Mouse (Mus musculus) heart, postnatal 10 days (tissue): Measurements from ENCODE around the gene Rbm3. TPM values are rescaled to one million over a fixed set of nuclear protein-coding genes. Genes with fewer than 3 reads are reported as not detected.
A peak's percentile ranks its signal among the peaks of the same experiment; 100 is the strongest.
"Not testable (repeated sequence)": the region's sequence is repeated elsewhere in the genome, so short reads cannot be mapped to it uniquely, and the experiment has no call there.

Experiments used
- DNase-seq, 2 experiments: peaks; one replicate each; pipeline ENCODE4 v3.0.0; 2021
- intact Hi-C: fragments of 180-260 bp; cut with DNase I; formaldehyde crosslinking; loops from one replicate; pipeline ENCODE4 v1.15.1; 2025
- total RNA-seq, 2 experiments: library from RNA; stranded (reverse); gene quantifications; 2 replicates each; pipeline ENCODE4 v1.2.3; 2021

Gene Rbm3
- total RNA-seq, 2 experiments from 2014 or later: 341 to 398 TPM

DNA sequence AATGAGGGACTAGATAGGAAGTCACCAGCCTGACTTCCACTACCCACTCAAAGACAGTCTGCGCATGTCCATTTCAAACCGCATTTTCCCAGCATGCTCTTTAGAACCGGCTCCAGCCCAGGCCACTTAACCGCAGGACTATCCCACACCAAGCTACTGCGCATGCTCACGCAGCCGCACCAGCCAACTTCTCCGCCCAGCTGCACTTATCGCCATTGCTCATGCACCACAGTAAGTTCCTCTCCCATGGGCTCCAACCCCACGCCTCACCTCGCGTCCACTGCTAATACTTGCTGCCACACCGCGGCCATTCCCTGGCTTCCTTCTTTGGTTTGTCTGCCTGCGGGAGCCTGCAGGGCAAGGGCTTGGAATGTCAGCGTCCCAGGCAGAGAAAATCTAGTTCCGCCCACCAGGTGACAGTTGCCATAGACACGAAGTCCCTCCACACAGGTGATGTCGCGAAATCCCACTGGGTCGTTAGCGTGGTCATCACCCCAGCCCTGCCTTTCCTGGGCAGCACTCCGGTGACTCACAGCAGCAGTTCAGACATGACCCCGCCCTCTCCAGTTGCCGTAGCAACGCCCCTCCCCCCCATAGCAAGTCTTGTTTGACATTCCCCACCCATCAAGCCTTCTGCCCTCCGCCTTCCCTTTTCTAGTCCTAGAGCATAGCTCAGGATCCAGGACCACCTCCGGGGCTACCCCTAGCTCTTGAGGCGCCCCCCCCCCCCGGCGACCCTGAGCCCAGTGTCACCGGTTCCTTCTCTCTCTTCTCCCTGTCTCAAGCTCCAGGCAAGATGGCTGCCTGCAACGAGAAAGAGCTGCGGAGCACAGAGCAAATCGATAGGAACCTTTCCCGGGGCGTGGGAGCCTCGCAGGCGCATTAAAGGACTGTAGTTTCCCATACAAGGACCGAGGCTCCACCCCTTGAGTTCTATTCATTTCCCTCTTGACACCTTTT lies 13.4 kb downstream of the Rbm3 start, which contains the start of gene Wdr13:
TSS of gene Wdr13 (minus strand) at position 876 of the 960 bp plus-strand sequence.
- intact Hi-C loops: no loop called here
- DNase-seq: peak; percentile 89 to 92

GRCm38 (mm10) chrX:8131393-8131792 lies 14.3 kb downstream of the Rbm3 start:
- intact Hi-C loops: no loop called here
- no peak for DNase-seq

DNA sequence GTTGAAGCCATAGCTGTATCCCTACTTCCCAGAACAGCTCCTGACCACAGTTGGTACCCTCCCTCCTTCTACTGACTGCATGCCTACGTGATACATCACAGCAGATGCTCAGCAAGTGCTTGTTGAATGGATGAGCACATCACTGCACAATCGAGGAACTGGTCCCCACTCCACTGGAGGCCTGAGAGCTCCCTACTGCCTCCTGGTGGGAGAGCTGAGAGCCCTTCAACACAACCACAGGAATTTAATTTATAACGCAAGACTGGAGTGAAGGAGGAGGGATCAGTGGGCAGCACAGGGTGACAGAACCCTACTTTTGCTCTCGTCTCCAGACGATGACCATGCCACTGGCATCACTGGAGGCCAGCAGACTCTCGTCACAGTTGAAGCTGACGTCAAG lies 20.4 kb downstream of the Rbm3 start:
- DNase-seq: no peak

GRCm38 (mm10) chrX:8123821-8124470 lies 21.7 kb downstream of the Rbm3 start:
- intact Hi-C loops: no loop called here
- no peak for DNase-seq

More for the DNA sequence above, 20.4 kb downstream of the Rbm3 start:
- intact Hi-C loops: no loop called here

- DNase-seq: no peak
- intact Hi-C loops: loop anchor here (10.0 kb wide), 1 partner anchor 202 kb away; the partner anchor contains the start of gene Pcsk1n
Measured at GRCm38 (mm10) chrX:8117264-8117663, 28.4 kb downstream of the Rbm3 start.

DNA sequence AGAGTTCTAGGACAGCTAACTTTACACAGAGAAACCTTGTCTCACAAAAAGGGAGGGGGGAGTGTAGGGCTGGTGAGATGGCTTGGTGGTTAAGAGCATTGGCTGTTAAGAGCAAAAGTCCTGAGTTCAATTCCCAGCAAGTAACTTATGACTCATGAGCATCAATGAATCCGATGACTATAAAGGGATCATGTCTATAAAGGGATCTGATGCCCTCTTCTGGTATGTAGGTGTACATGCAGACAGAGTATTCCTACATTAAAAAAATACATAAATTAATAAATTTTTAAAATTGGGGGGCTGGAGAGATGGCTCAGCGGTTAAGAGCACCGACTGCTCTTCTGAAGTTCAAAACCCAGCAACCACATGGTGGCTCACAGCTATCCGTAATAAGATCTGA lies 30.4 kb downstream of the Rbm3 start:
- intact Hi-C loops: loop anchor here (10.0 kb wide), 1 partner anchor 200 kb away; the partner anchor contains the start of gene Pcsk1n
- no peak for DNase-seq

DNA sequence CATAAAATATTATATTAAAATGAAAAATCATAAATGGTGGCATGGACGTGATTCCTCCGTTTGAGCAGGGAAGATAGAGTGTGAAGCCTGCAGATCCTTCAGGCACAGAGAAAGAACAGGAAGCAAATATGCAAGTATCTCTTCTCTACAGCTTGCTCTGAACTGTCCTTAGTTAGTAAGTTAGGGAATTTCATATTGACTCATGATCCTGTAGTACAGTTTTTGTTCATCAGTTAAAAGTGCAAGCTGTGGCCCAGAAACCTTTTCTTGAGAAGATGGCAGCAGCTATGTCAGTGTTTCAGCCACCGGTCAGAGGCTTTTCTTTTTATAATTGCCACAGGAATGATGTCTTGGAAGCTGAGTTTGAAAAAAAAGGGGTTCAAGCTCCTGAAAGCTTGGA lies 40.7 kb downstream of the Rbm3 start:
- DNase-seq: no peak
- intact Hi-C loops: no loop called here

GRCm38 (mm10) chrX:8102213-8102668 lies 43.4 kb downstream of the Rbm3 start:
- intact Hi-C loops: no loop called here
- DNase-seq: no peak

- DNase-seq: no peak
- intact Hi-C loops: no loop called here
Measured at GRCm38 (mm10) chrX:8101017-8101416, 44.7 kb downstream of the Rbm3 start.

GRCm38 (mm10) chrX:8099435-8099834 lies 46.2 kb downstream of the Rbm3 start:
- no peak for DNase-seq
- intact Hi-C loops: no loop called here

GRCm38 (mm10) chrX:8096787-8097242 lies 48.9 kb downstream of the Rbm3 start:
- intact Hi-C loops: no loop called here
- DNase-seq: peak; percentile 96 to 97

DNA sequence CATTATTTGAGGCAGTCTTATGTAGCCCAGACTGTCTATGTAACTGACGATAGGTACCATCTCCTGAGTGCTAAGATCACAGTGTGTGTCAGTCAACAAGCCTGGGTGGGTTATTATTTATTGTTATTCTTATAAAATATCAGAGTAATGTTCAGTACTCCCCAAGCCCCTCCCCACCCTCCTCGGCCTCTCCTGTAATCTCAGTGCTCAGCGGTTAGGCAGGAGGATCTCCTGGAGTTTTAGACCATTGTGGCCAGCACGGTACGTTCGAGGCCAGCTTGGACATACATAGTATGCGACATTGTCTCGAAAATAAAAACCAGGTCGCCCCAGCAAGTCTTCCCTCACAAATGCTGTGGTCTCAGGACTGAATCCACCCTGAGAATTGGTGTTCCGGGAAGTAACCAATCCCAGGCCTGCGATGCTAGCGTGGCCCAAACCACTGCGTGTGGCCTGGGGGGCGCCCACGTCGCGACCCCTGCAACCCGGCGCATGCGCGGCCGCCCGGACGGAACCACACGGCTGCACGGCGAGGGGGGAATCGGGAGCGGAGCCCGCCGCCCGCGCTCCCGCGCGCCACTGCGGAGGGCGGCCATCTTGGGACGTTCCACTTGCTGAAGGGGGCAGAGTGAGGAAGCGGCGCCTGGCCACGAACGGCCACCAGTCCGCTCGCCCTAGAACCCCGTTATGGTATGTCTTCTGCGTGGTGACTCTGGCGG lies 49.5 kb downstream of the Rbm3 start:
- intact Hi-C loops: not testable (repeated sequence)
- peak; percentile 79 to 93 for DNase-seq

- DNase-seq: no peak
- intact Hi-C loops: no loop called here
Measured at GRCm38 (mm10) chrX:8095546-8095945, 50.1 kb downstream of the Rbm3 start.

GRCm38 (mm10) chrX:8090954-8091347 lies 54.7 kb downstream of the Rbm3 start:
- DNase-seq, intact Hi-C loops: not testable (repeated sequence)

GRCm38 (mm10) chrX:8090346-8090953 lies 55.2 kb downstream of the Rbm3 start, which contains the start of gene Was:
TSS of gene Was (minus strand) at chrX:8090498.
- intact Hi-C loops: no loop called here
- DNase-seq: peak; percentile 10 to 19

GRCm38 (mm10) chrX:8089746-8090145 lies 55.9 kb downstream of the Rbm3 start:
- intact Hi-C loops: no loop called here

More at GRCm38 (mm10) chrX:8089746-8090145, 55.9 kb downstream of the Rbm3 start:
- no peak for DNase-seq
